Mouse (Mus musculus) Muller cell, postnatal 12 days (primary cell): ENCODE data around the gene Lama5.
A peak's percentile ranks its signal among the peaks of the same experiment; 100 is the strongest.
"Not testable (repeated sequence)": the region's sequence is repeated elsewhere in the genome, so short reads cannot be mapped to it uniquely, and the experiment has no call there.

Experiments
- DNase-seq: peaks from one replicate; pipeline ENCODE4 v3.0.0-alpha.2; 2015; ENCODE audit errors: inconsistent ontology term

Lama5 gene

DNA sequence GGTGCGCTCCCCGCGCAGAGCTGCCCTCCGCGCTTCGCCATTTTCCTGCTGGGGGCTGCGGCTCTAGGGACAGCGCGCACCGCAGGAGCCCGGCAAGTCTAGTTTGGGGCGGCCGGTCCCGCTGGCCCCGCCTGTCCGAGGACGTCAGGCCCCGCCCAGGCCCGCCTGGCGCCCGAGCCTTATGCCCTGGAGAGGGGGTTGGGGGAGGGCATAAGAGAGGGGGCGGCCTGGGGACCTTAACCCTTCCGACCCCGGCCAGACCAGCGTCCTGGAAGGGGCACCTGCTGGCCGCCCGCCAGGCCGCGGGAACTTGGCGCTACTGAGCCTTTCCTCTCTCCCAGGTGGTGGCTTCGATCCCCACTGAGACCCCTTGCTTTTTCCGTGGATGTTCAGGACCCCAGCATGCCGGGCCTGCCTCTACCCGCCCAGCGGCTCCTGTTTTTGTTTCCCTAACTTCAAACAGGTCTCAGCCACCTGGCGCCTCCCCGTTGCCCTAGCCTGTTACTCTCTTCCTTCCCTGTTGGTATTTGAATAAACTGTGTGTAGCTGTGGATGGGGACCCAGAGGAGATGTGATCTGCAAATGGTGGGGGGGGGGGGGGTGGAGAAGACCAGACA, at the start of gene Lama5:
Gene Lama5 (minus strand): TSS at position 98 of the 617 bp plus-strand sequence.
- peak; percentile 87 for DNase-seq

DNA sequence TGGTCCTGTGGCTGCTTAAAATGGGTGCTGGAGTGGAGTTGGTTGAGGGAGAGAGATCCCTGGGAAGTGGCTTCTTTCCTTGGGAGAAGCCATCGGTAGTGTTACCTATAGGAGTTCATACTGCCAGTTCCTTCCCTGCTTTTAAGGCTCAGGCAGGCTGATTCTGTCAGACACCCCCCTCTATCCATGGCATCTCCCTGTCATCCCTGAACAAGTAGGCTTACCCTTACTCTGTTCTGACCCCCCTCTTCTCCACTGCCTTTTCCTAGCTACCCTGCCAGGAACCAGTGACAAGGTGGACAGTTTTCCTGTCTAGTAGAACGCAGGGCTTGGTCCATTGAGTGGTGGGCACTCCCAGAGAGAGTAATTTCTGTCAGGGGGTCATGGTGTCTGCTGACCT, 48.9 kb upstream of the Lama5 start:
- DNase-seq: no peak

DNA sequence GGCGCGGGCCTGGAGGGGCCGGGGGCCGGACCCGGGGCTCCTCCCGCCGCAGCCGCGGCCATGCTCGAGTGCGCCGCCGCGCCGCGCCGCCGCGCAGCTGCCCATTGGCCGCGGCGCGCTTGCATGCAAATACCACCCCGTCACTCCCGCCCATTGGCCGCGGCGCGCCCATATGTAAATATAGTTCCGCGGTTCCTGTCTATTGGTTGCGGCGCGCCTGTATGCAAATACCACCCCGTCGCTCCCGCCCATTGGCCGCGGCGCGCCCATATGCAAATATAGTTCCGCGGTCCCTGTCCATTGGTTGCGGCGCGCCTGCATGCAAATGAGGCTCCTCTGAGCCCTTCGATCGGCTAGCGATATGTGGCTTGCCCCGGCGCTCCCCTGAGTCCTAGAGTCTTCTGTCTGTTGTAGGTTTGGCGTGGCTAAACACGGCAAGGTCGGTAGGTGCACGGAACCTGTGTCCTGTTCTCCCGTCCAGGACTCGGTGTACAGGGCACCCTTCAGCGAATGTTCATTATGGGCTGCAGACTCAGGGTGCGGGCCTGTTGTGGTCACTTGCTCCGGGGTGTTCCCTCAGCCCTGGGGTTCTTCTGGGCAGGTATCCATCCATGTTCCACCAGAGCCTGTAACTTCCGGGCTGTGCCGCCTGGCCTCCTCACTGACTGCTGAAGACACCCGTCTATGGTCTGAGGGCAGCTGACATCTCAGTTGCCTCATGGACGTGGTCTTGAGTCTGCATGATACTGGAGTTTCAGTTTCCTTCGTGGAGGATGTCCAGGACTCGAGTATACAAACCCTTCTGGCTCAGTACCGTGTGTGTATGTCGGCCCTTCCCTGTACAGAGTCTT, 48.0 kb upstream of the Lama5 start, which contains the start of gene Cables2:
Gene Cables2 (minus strand): TSS at position 103 of the 851 bp plus-strand sequence.
- DNase-seq: peak; percentile 99

DNA sequence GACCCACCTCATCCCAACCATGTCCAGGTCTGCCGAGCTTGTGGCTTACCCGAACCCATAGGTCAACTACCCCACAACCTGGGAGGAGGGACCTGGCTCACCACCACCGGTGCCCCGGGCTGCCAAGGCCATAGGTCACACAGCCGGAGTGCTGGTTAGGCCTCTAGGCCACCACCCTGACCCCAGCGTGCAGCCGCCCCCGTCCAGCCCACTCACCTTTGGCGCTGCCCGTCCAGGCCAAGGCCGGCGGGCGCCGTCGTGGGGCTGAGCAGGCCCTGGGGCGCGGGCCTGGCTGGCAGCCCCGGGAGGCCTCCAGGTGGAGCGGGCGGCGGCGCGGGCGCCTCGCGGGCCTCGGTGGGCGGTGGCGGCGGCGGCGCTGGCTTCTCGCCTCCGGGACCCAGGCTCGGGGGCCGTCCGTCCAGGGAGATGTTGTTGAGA, 47.2 kb upstream of the Lama5 start:
- DNase-seq: no peak

DNA sequence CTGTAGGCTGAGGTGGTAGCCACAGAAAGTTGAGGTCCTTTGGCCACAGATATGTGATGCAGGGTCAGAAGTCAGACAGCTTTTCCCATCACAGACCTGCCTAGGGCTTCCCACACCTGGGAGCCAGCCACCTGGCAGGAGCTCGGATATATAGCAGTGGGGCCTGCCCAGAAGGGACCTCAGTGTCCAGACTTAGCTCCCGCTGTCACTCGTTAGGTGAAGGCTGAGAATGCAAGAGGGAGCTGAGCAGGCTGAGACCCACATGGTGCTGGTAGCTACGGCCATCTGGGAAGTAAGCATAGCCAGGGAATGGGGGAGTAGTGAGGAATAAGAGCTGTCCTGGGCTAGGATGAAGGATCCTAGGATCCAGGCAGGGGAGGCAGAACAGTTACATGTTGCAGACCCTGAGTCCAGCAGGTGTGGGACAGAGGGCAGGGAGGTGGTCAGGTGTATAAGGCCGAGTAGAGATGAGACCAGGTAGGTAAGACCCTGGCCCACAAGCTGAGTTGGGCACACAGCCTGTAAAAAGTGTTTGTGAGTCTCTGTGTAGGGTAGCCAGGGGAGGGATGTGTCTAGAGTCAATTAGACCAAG, 46.2 kb upstream of the Lama5 start:
- DNase-seq: no peak

DNA sequence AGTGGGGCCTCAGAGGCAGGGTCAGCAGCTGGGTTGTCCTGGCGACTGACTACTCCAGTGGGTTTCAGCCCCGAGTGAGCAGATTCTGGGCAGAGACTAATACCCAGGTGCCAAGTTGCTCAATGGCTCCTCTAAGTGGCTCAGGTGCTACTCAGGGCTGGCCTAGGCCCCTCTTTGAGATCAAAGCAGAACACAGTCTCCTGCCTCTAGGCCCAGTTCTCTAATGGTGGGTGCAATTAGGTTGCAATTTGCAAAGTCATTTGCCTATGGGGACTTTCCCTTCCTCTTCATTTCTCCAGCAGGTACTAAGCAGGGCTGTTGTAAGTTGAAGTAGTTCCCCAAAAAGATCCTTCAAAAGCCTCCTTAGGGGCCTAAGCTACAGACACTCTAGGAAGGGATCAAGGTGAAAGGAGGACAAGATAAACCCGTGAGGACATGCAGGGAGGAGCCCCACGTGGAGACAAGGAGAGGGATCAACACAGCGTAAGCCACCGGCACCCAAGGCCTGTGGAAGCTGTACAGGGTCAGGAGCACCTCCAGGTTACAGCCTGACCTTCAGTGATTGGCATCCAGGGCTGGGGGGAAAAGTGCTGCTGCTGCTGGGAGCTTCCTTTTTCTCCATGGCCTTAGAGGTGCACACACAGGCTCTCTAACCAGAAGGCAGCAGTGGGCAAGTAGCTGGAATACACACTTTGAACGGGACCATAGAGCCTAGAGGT, 45.0 kb upstream of the Lama5 start:
- no peak for DNase-seq

DNA sequence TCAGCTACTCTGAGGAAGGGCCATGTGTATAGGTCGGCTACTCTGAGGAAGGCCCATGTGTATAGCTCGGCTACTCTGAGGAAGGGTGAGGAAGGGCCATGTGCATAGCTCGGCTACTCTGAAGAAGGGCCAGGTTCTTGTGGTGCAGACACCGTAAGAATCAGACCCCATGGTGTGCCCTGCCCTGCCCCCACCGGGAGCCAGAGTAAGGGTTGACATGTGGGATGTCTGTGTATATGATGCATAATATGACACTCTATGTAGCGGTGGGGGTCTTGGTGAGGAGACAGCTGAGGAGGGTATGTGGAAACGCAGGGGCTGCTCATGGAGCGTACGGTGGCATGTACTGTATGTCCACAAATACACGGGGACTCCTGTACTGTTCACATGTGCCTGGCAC, 43.7 kb upstream of the Lama5 start:
- DNase-seq: no peak

DNA sequence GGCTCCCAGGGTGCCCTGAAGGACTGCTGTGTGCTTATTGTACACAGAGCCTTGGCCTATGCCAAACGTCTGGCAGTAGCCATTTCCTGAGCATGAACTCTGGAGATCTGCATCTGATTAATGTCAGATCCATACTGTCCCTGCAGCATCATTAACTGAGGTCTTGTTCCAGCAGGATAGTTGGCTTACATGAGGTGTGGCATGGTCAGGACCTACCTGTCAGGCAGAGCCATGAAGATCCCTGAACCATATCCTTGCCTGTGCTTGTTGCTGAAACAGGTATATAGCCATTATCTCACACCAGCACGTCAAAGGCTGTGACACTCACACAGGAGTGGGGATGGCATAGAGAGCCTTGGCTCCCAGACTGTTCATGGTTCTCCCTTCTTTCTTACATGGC, 42.3 kb upstream of the Lama5 start:
- DNase-seq: no peak

DNA sequence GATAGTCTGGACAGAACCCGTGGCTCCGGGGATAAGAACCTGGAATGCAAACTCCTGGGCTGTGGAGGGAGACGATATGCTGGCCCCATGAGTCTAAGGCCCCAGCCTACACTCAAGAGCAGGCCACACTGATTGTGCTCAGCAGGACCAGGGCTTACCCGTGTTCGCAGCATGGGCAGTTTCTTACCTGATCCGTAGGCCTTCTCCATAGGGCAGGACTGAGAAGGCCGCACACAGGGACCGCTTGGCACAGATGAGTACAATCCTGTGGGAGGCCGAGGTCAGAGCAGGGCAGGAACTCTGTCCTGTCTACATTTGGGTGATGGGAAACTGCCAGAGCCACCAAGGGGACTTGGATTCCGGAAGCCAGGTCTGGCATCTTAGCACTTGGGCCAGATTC, 37.2 kb upstream of the Lama5 start:
- DNase-seq: no peak

DNA sequence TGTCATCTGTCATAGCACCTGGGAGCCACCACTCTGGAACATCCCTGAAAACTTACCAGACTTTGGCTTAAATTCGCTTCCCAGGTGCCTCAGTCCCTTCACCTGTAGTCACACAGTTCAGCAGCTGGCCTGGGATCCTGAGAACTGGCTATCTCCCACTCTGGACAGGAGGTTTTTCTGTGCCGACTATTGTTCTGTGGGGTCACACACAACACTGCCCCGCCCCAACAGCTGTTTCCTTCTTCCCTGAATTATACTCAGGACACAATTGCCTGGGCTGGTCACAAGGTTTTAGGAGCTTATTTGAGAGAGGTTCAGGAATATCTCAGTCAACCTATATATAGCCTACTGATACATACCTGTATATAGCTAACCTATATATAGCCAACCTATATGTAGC, 36.8 kb upstream of the Lama5 start:
- DNase-seq: no peak

DNA sequence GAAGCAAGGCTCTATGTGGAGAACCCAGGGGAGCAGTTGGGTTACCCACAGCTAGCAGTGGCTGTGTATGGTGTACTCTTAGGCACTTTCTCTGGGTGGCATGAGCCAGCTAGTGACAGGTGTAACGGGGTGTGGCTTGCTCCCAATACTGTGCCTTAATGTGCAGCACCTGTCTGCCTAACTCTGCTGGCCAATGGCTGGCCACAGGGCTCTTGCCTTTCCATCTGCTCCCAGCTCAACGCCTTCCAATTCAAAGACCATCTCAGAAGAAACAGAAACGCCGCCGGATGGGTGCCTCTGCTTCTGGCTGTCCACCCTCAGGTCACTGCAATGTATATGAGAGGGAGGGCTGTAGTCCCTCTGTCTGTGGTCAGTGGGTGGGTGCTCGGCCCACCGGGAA, 36.2 kb upstream of the Lama5 start:
- no peak for DNase-seq

DNA sequence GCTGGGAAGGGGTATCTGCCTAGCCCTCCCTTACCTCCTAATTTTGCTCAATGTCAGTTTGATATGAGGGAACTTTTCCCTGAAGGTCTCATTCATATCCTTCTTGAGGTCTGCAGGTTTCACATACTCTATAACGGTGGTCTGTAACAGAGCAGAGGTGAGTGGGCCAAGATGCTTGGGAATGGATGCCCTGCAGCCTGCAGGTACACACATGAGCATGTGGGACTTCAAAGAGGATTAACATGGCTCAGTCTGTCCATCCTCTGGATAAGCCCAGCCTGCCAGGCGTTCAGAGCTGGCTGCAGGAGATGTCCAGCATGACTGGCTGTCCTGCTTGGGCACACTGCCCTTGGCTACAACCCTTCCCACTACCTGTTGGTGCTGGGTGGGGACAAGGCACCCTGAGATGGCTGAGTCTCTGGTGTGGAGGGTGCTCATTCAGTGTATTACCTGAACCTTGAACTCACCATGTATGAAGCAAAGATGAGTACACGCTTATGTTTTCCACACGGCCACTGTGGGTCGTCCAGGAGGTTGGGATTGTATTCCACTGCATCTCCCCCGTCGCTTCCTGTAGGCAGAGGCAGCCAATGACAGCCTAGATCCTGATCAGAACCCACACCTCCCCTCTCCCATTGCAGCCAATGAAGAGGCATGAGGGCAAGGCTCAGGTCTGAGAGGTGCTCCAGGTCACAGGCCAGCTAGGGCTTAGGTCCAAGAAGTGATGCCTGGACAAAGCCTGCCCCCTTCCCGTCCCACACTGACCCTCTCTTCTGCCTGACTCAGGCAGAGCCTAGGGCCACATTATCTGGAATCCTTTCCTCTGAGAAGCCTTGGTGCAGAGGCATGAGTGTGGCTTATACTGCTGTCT, 35.2 kb upstream of the Lama5 start:
- no peak for DNase-seq

DNA sequence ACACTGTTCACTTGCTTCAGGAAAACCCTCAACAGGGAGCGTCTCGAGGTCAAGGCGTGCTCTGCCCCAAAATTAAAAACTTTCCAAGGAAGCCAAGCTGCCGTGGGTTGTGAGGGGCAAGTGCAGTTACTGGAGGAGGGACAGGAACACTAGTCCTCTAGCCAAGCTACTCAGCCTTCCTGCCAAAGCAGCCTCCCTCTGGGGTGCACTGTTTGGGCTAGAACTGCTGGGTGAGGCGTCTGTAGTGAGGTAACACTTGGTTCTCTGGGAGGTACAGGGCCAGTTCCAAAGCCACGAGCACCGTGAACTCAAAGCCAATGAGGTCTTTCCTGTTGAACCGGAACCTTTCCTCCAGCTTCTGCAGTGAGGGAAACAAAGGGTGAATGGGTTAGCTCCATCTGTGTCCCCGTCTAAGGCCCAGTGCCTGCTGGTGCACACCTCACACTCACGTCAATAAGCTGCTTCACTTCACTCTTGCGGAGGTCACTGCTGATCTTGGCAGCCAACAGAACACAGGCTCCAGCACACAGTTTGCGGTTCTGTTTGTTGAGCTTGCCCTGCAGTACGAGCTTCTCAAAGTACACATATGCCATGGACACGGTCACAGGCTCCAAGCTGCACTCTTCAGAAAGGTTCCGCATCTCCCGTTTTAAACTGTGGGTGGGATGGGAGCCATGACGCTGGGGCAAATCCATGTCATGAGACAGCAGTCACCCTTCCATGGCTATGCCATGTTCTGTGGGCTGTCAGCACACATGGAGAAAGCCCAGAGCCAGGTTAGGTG, 34.4 kb upstream of the Lama5 start:
- not testable (repeated sequence) for DNase-seq

DNA sequence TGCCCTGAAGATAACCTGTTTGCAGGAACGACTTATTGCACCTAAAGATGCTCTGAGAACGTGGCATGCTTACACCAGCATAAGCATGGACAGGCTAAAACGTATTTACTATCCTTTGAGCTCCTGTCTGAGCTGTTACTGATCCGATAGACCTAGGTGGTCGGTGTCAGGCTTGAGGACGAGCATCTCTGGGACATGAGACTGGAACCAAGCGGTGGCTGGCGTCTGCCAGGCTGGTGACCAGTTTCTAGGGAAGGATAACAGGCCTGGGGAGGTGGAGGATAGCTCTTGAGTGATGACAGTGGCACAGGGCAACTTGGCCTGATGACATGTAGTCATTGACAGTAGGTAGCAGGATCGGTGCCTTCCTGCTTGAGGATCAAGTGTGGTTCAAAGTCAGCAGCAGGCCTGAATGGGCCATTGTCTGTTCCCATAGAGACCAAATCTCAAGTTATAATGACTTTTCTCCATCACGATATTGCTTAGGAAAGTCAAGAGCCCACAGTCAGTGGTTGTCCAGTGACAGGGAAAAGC, 33.4 kb upstream of the Lama5 start:
- DNase-seq: not testable (repeated sequence)

DNA sequence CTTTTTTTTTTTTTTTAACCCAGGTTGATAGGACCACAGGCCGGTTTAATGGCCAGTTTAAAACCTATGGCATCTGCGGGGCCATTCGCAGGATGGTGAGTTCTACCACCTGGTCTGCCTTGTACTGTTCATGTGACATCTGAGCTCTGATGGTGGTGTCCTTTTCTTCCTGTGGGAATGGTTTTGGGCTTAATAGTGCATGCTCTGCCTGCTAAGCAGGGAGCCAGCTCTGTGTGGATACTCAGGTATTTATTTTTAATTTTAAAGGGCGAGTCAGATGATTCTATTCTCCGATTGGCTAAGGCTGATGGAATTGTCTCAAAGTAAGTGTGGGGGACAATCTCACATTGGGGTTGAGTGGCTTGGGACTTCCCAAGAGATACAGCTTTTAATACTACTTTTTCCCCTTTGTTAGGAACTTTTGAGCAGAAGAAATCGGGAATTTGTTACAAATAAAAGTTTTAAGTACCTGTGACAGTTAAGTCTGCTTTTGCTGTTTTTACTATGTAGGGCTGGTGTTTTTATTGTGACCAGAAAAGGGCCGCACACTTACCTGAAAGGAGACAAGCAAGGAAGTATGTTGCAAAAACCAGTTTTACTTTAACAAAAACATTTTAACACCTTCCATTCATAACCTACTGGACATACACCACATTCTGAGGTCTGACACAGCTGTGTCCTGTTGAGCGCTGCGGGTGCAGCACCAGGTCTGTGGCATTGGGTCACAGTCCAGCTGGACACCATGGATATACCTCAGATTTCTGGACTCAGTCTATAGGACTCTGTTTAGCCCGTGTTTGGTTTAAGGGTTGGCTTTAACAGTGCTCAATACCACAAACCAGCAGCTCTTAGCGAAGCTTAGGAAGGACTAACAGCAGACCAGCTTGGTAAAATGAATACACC, 32.6 kb upstream of the Lama5 start:
- no peak for DNase-seq

DNA sequence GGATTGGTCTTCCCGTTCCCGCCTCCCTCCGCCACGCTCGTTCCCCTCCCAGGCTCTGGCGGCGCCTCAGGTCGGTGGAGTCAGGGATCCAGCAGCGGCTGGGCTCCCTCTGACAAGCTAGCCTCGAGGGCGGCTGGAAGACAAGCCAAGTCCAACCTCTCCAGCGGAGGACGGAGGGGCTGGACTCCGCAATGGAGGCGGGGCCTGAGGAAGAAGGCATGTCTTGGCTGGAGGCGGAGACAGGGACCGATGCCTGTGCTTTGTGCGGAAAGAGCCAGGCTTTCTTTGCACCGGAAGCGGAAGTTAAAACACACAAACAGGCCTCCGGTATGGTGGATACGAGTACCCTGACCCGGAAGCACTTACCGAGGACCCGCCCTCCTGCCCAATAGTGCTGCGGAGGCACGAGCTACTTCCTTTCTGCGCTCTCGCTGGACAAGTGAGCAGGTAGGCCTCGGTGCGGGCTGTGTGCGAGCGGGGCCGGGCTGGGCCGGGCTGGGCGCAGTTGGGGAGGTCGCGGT, 31.4 kb upstream of the Lama5 start, which contains the start of gene Rps21:
Gene Rps21 (plus strand): TSS at position 377 of the 521 bp plus-strand sequence.
- DNase-seq: peak; percentile 99

DNA sequence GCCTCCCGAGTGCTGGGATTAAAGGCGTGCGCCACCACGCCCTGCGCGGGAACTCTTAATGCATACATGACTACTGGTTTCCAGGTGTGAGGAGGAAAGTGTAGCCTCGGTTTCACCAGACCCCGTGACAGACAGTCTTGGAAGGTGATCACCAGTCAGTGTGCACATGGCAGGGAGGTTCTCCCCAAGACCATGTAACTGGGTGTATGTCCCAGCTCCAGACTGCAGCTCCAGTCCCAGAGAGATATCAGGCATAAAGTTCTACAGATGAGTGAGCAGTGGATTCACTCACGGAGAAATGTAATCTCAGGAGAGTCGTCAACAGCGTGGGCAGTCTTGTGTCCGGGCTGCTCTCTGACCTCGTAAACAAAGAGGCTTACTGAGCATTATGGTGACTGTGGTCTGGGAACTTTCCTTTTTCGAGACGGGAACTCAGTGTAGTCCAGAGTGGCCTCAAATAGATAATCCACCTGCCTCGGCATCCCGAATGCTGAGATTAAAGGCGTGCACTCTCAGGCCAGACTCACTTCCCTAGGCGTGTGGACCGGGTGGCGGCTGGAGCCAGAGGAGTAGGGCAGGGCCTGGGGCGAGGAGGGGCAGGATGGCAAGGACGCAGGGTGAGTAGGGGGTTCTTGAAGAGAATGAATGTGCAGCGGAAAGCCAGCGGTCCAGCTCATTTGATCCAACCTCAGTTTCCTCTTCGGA, 30.8 kb upstream of the Lama5 start:
- DNase-seq: no peak

DNA sequence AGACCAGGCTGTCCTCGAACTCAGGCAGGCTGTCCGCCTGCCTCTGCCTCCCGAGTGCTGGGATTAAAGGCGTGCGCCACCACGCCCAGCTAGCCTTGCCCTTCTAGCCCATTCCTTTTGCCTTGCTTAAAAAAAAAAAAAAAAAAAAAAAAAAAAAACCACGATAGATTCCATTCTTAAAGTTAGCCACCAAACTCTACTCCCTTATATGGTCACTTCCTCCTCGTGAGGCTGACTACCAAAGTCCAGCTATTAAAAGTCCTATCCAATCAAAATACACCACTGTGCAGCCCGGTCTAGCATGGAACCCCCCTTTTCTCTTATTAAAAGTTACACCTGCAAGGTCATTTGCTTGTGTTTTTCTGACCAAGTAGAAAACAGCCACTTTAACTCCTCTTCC, 30.0 kb upstream of the Lama5 start:
- no peak for DNase-seq
